Comparison of ENCODE assay signal across 7 mouse cellular contexts in the genomic region with DNA sequence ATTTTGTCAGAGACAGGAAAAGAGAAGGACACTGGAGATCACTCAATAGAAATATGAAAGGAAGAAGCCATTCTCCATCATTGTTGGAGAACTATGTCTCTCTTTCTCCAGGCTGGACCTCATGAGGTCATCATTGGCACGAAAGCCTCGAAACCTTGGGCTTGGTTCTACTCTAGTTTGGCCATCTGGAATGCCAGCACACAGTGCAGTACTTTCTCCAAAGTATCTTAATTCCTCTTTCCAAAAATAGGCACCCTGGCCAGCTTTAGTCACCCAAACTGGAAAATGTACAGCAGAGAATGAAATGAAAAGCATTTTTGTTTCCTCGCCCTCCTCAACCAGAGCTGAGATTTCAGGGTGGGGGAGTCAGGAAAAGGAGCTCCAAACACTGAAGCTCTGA.
DNase-seq lines count a peak whose midpoint lies in the region; ATAC-seq lines count a peak whose summit lies in the region.

No protein-coding gene starts in this region.

- H3K4me3 ChIP-seq in midbrain, embryonic 13.5 days (replicated peaks): no peak overlapping the region
- no peak overlapping the region for H3K4me3 ChIP-seq in midbrain, embryonic 16.5 days (ENCODE audit: low read depth, low read length)
- H3K4me3 ChIP-seq in embryonic facial prominence, embryonic 14.5 days (ENCODE audit: low read depth, low read length): no peak overlapping the region
- H3K4me3 ChIP-seq in heart, embryonic 16.5 days (ENCODE audit: low read length): no peak overlapping the region
- no peak overlapping the region for H3K4me3 ChIP-seq in neural tube, embryonic 15.5 days (replicated peaks)

- H3K4me2 ChIP-seq in midbrain, embryonic 13.5 days (replicated peaks): no peak overlapping the region
- no peak overlapping the region for H3K4me2 ChIP-seq in midbrain, embryonic 16.5 days (ENCODE audit: low read length)
- no peak overlapping the region for H3K4me2 ChIP-seq in embryonic facial prominence, embryonic 14.5 days (ENCODE audit: low read depth, low read length)
- H3K4me2 ChIP-seq in heart, embryonic 16.5 days (ENCODE audit: low read depth, low read length): no peak overlapping the region
- H3K4me2 ChIP-seq in neural tube, embryonic 15.5 days: no peak overlapping the region

- ATAC-seq in midbrain, embryonic 13.5 days: no peak
- ATAC-seq in midbrain, embryonic 16.5 days: no peak
- ATAC-seq in embryonic facial prominence, embryonic 14.5 days (ENCODE audit: low read depth): no peak
- no peak for ATAC-seq in heart, embryonic 16.5 days (replicated peaks; ENCODE audit: extremely low read depth, insufficient read depth, low FRiP score)
- no peak for ATAC-seq in neural tube, embryonic 15.5 days (ENCODE audit: low FRiP score)

- DNase-seq in embryonic facial prominence, embryonic 14.5 days (ENCODE audit: low spot score): peak; percentile 54
- DNase-seq in liver: no peak
- no peak for DNase-seq in kidney, adult 18-20 months

- peak overlapping the region; percentile 35; the same call in 1 of the 2 replicates for H3K27ac ChIP-seq in midbrain, embryonic 13.5 days
- no peak overlapping the region for H3K27ac ChIP-seq in midbrain, embryonic 16.5 days (ENCODE audit: low read length)
- peak overlapping the region; percentile 39 for H3K27ac ChIP-seq in embryonic facial prominence, embryonic 14.5 days (replicated peaks; ENCODE audit: low read depth, low read length)
- H3K27ac ChIP-seq in heart, embryonic 16.5 days (ENCODE audit: low read length): peak overlapping the region; percentile 60
- peak overlapping the region; percentile 64 for H3K27ac ChIP-seq in neural tube, embryonic 15.5 days (replicated peaks)

- H3K27me3 ChIP-seq in midbrain, embryonic 13.5 days: peaks cover 4% of the 10 kb centered on the region; the same call in 1 of the 2 replicates
- H3K27me3 ChIP-seq in midbrain, embryonic 16.5 days (ENCODE audit: control insufficient read depth, insufficient read depth, low read depth, low read length): 0 out of 2 replicates have a peak, but pooled peaks cover 3% of the 10 kb centered on the region
- H3K27me3 ChIP-seq in embryonic facial prominence, embryonic 14.5 days (replicated peaks; ENCODE audit: control insufficient read depth, insufficient read depth, low read length): no peaks in the 10 kb centered on the region
- no peaks in the 10 kb centered on the region for H3K27me3 ChIP-seq in heart, embryonic 16.5 days (ENCODE audit: control insufficient read depth, insufficient read depth, low read length)
- no peaks in the 10 kb centered on the region for H3K27me3 ChIP-seq in neural tube, embryonic 15.5 days (replicated peaks)

- no peaks in the 10 kb centered on the region for H3K36me3 ChIP-seq in midbrain, embryonic 13.5 days
- no peaks in the 10 kb centered on the region for H3K36me3 ChIP-seq in midbrain, embryonic 16.5 days (ENCODE audit: control insufficient read depth, insufficient read depth, low read length)
- H3K36me3 ChIP-seq in embryonic facial prominence, embryonic 14.5 days (ENCODE audit: control insufficient read depth, insufficient read depth, low read length): no peaks in the 10 kb centered on the region
- H3K36me3 ChIP-seq in heart, embryonic 16.5 days (ENCODE audit: control insufficient read depth, insufficient read depth): no peaks in the 10 kb centered on the region
- H3K36me3 ChIP-seq in neural tube, embryonic 15.5 days: no peaks in the 10 kb centered on the region

- 90% methylated on average over 3 of the region's 3 CpGs for WGBS in midbrain, embryonic 13.5 days
- WGBS in midbrain, embryonic 16.5 days: 79% methylated on average over 3 of the region's 3 CpGs
- WGBS in embryonic facial prominence, embryonic 14.5 days: 77% methylated on average over 3 of the region's 3 CpGs
- WGBS in heart, embryonic 16.5 days: 57% methylated on average over 3 of the region's 3 CpGs
- WGBS in neural tube, embryonic 15.5 days: 51% methylated on average over 3 of the region's 3 CpGs

- no peak overlapping the region for H3K9ac ChIP-seq in midbrain, embryonic 13.5 days (replicated peaks)
- no peak overlapping the region for H3K9ac ChIP-seq in midbrain, embryonic 16.5 days (ENCODE audit: low read depth, low read length)
- H3K9ac ChIP-seq in embryonic facial prominence, embryonic 14.5 days (ENCODE audit: low read depth, low read length): no peak overlapping the region
- no peak overlapping the region for H3K9ac ChIP-seq in heart, embryonic 16.5 days (ENCODE audit: low read length)
- H3K9ac ChIP-seq in neural tube, embryonic 15.5 days (replicated peaks): no peak overlapping the region

- peaks cover 56% of the 10 kb centered on the region for H3K4me1 ChIP-seq in midbrain, embryonic 13.5 days (replicated peaks)
- H3K4me1 ChIP-seq in midbrain, embryonic 16.5 days (ENCODE audit: control insufficient read depth, insufficient read depth, low read length): peaks cover 6% of the 10 kb centered on the region; the same call in 1 of the 2 replicates
- H3K4me1 ChIP-seq in embryonic facial prominence, embryonic 14.5 days (ENCODE audit: control insufficient read depth, insufficient read depth, low read length): peaks cover 19% of the 10 kb centered on the region
- H3K4me1 ChIP-seq in heart, embryonic 16.5 days (ENCODE audit: control insufficient read depth, insufficient read depth, low read length): peaks cover 28% of the 10 kb centered on the region
- H3K4me1 ChIP-seq in neural tube, embryonic 15.5 days: peaks cover 22% of the 10 kb centered on the region

- H3K9me3 ChIP-seq in midbrain, embryonic 13.5 days: no peaks in the 10 kb centered on the region
- H3K9me3 ChIP-seq in midbrain, embryonic 16.5 days (replicated peaks; ENCODE audit: control insufficient read depth, low read length, poor library complexity, severe bottlenecking): no peaks in the 10 kb centered on the region
- 0 out of 2 replicates have a peak, but pooled peaks cover 2% of the 10 kb centered on the region for H3K9me3 ChIP-seq in embryonic facial prominence, embryonic 14.5 days (ENCODE audit: control insufficient read depth, low read length)
- no peaks in the 10 kb centered on the region for H3K9me3 ChIP-seq in heart, embryonic 16.5 days (replicated peaks; ENCODE audit: control insufficient read depth, low read length)
- no peaks in the 10 kb centered on the region for H3K9me3 ChIP-seq in neural tube, embryonic 15.5 days (replicated peaks)
